Mouse (Mus musculus) embryonic facial prominence, embryonic 12.5 days (tissue): ENCODE data around the gene Ipp. TPM values are rescaled to one million over a fixed set of nuclear protein-coding genes. Genes with fewer than 3 reads are reported as not detected.

Experiments
- polyA plus RNA-seq: library from polyadenylated mRNA; unstranded; fragments of >200 nt; fragmentation: Nextera tagmentation; extraction: Ambion mirVana; gene quantifications from 2 replicates; pipeline ENCODE4 v1.2.1, GENCODE M21; 2016

Ipp gene
- polyA plus RNA-seq, 1 experiment from 2014 or later = 16.2 TPM

Other genes starting within 250 kb of the Ipp start
- 21.7 and 24.9 TPM in 2 replicates for gene Mast2, start 43.4 kb upstream of the Ipp start, polyA plus RNA-seq
- gene Tmem69, start 48.4 kb downstream of the Ipp start, polyA plus RNA-seq = 21.5 and 21.6 TPM in 2 replicates
- 34.4 and 35.1 TPM in 2 replicates for gene Gpbp1l1, start 50.1 kb downstream of the Ipp start, polyA plus RNA-seq
- gene Ccdc17, start 89.1 kb downstream of the Ipp start, polyA plus RNA-seq = 2.5 and 3.1 TPM in 2 replicates
- 246 and 256 TPM in 2 replicates for gene Nasp, start 120.4 kb downstream of the Ipp start, polyA plus RNA-seq
- gene Akr1a1, start 144.1 kb downstream of the Ipp start, polyA plus RNA-seq = 689 and 706 TPM in 2 replicates
- 1,087 and 1,115 TPM in 2 replicates for gene Prdx1, start 178.0 kb downstream of the Ipp start, polyA plus RNA-seq
- 26.4 and 28.5 TPM in 2 replicates for gene Mmachc, start 200.9 kb downstream of the Ipp start, polyA plus RNA-seq
- 25.2 and 26.3 TPM in 2 replicates for gene Ccdc163, start 201.0 kb downstream of the Ipp start, polyA plus RNA-seq
- gene Tesk2, start 213.4 kb downstream of the Ipp start, polyA plus RNA-seq = 11.8 TPM in 2 replicates